Mouse (Mus musculus): ENCODE measurements at regions not wholly inside any gene's neighbourhood (a gene's known extent, or its start where the extent isn't known, plus 50 kb on each side); places are given as distances from the start of the nearest gene placed in this dataset.

DNA sequence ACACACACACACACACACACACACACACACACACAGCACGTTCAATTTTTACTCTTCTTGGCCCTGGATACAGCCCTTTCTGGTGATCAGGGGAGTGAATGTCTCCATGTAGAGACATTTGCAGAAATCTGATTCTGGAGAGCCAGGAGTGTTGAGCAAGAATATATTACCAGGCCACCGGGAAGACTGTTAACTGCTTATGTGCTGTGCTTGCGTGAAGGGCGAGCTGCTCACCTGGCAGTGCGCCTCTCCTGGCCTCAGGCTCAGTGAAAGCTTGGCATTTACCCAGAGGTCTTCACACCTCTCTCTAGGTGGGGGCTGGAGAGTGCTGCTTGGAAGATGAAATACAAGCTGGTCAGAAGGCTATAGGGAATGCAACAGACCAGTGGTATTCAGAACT lies 332.4 kb upstream of the Tet2 start:
- TF ChIP-seq CTCF (IDR thresholded peaks at IDR 0.05), result no peak
- TF ChIP-seq EP300 (IDR thresholded peaks at IDR 0.05), result no peak
